Mouse (Mus musculus) adrenal gland (tissue): Measurements from ENCODE around the gene St7.
"Not testable (repeated sequence)": the region's sequence is repeated elsewhere in the genome, so short reads cannot be mapped to it uniquely, and the experiment has no call there.

ENCODE experiments used
- intact Hi-C: fragments of 180-260 bp; cut with DNase I; formaldehyde crosslinking; loops from one replicate; pipeline ENCODE4 v1.15.1; 2025
- long read RNA-seq, 2 experiments: library from polyadenylated mRNA; unstranded; transcript quantifications; one replicate each; pipeline ENCODE4 v2.0.0; 2020; ENCODE audit warnings: borderline replicate concordance in 1 of 2; ENCODE audit not compliant: insufficient replicate concordance in 1 of 2

Gene St7
- long read RNA-seq, experiment 1, transcript St7-202 (15 exons, 2,046 nt): major isoform, 9 of 18 reads
- long read RNA-seq, experiment 1, partial matches to known transcripts: 5 of 18 reads
- long read RNA-seq, experiment 1, other reads (novel, unspliced or antisense): 2 of 18 reads
- long read RNA-seq, experiment 2, transcript St7-202 (15 exons, 2,046 nt): major isoform, 14 of 19 reads
- long read RNA-seq, experiment 2, partial matches to known transcripts: 3 of 19 reads
- long read RNA-seq, experiment 2, other reads (novel, unspliced or antisense): 2 of 19 reads

DNA sequence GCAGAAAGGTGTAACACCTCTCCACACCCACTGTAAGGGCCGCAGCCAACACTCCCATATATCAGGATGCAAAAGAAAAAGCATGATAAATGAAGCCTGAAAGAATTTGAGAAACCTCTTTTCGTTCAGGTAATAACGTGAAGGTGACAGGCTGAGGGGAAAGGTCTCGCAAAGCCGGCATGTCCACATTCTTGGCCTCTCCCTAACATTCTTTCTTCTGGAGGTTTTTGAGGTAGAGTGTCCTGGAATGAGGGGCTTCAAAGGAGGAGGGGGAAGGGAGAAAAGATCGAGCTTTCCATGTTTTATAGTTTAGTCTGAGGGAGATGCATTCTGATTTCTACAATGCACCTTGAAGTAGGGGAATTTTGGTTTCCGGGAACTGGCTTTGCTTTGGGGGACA lies at the start of gene St7:
Gene St7 (plus strand): TSS at position 287 of the 400 bp plus-strand sequence.
- intact Hi-C loops: no loop called here

DNA sequence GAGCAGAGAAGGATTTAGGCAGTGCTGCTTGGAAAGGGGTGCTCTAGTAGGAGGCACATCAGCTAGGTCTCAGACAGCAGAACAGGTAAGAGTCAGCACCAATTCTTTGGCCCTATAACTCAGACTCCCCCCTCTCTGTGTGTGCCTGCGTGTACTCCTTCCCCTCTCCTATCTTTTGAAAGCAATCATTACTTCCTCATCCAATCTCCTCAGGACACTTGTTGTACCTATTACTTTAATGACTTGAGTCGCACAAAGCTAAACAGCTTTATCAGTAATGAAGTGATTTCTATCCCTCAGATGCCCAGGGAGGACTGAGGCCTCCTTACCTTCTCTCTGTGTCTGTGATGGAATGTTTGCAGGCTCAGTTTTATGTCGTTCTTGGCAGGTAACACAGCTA lies 46.6 kb upstream of the St7 start:
- intact Hi-C loops: no loop called here

DNA sequence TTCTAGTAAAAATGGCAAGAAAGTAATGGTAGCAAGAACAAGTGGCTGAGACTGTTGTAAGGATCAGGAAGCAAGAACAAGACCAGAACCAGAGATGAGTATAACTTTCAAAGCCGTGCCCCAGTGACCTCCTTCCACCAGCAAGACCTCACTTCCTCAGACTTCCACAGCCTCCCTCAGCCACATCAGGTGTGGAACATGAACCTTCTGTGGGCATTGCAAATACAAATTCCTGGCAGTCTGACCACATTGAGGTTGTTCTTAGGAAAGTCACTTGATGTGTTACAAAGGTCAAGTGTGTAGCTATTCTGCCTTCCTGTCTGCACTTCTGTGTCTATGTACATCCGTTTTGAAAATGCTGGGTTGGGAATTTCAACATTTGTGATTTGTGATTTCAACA lies 40.6 kb upstream of the St7 start:
- intact Hi-C loops: no loop called here

DNA sequence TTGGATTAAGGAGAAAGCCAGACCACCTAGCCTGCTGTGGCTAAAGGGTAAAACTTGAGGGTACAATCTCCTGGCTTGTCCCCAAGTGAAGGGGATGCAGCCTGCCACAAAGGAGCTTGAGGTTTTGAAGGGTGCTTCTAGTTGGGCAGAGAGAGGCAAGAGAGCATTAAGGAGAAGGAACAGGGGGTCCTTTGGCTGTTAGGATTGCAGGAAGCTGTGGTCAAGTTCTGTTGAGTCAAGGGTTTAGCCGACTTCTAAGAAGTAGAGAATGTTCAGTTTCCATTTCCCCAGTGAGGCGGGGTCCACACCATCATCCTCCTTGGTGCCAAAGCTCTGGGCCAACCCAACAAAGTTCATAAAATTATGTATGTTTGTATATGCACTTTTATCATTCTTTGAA lies 37.7 kb upstream of the St7 start:
- intact Hi-C loops: no loop called here

DNA sequence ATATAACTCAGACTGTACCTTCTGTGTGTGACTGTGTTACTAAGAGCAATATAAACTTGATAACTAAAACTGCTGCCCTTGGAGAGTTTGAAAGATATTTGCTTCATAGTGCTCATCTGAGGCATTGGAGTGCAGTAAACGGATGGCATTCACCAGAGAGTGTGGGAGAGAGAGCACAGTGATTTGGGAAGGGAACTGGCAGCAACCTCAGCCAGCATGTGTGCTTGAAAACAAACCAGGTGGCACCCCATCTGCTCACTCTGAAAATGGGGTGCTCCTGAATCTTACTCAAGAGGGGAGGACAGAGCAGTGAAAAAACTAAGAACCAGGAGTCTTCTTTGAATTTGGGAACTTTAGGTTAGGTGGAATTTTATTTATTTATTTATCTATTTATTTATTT lies 35.4 kb upstream of the St7 start:
- intact Hi-C loops: no loop called here

DNA sequence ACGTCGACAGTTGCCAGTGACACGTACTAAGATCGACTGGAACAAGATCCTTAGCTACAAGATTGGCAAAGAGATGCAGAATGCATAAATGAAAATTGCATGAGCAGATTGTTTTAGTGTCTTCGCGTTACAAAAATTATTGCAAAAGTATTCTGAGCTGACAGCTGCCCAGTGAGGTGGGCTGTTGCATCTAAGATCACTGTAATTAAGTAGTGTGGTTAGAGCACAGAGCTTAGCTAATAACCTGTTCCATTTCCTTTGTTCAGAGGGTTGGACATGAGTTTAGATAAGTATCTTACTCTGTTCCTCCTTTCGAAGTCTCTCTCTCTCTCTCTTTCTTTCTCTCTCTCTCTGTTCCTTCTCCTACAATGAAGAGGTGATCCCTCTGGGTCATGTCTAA lies 27.4 kb upstream of the St7 start:
- intact Hi-C loops: no loop called here

DNA sequence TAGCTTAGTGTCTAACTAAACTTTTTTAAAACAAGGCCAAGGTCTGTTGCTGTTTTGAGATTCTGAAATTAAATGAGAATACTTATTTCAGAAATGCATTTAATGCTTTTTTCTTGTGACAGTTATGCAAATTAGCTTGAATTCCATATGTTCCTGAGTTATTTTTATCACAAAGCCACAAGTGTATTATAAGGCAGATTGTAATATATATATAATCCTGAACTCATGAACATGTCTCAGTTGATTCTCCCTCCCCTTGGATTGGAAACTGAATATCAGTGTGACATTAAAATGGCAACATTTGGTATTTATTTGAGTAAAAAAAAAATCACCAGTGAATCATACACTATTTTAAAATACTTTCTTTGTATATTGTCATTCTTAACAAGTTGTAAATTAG lies 26.7 kb upstream of the St7 start:
- intact Hi-C loops: no loop called here

DNA sequence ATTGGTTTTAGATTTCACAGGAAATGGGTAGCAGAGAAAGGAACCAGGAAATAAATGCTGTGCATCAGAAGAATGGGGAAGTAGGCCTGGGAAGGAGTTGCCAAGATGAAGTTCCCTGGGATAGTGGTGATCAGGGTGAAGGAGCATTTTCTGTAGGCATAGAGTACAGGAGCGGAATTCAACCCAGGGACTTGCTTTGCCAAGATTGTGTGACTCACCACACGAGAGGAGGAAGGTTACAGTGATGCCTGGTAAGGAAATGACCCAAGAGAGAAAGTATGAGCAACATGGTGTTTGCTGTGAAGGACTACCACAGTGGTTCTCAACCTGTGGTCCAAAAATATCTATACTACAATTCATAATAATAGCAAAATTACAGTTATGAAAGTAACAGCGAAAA lies 24.9 kb upstream of the St7 start:
- intact Hi-C loops: no loop called here

DNA sequence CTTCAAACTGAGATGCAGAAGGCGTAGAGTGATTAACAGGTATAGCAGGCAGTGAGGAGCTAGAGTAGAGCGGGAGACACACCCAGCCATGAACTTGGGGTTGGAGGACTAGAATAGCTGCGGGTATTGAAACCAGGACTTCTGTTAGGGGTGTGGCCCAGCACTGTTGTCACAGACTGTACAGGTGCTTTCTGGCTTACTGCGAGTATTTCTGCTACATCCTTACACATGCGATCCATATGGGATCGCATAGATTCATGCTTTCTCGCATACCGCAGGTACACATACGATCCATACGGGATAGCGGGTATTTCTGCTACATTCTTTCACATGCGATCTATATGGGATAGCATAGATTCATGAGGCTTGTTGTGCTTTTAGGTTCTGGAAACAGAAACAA lies 24.4 kb upstream of the St7 start:
- intact Hi-C loops: no loop called here

DNA sequence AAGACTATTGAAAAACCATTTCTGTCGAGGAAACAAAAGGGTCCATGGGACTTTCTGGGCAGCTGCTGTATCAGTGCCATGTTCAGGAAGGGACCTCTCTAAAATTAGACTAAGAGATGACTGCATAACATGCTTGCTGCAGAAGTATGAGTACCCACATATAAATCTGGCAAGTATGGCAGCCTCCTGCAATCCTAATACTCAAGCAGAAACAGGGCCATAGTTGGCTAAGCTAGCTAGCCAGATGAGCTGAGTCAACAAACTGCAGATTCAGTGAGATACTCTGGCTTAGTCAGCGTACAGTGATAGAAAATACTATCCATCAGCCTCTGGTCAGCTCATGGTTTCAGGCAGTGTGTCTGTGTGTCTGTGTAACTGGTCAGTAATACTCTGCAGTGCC lies 22.9 kb upstream of the St7 start:
- intact Hi-C loops: no loop called here

DNA sequence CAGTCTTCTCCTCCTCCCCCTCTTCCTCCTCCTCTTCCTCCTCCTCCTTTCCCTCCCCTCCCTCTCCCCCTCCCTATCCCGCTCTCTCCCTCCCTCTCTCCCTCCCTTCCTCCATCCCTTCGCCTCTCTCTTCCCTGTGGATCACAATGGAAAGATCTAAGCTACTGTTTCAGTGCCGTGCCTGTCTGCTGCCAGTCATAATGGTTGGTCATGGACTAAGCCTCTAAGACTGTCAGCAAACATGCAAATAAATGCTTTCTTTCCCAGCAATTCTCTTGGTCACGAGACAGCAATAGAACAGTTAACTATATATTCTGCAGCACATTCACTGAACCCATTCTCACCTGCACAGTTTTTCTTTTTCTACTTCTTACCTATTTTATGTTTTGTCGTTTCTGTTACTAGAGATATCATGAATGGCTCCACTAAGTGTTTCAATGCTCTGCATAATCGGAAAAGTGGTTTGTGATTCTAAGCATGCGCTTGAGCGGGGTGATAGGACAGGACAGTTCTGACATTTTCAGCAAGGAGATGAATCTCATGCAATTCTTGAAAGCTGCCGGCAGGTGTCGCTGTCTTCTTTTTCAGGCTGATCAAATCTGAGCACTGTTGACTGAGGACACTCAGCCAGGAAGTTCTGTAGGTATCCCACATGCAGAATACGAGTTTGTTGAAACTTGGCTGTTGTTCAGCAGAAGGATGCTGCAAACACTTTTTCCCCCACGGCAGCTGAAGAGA lies 17.5 kb upstream of the St7 start:
- intact Hi-C loops: loop anchor here (5.0 kb wide), 2 partner anchors 157 to 397 kb away; no protein-coding TSS in a partner anchor

DNA sequence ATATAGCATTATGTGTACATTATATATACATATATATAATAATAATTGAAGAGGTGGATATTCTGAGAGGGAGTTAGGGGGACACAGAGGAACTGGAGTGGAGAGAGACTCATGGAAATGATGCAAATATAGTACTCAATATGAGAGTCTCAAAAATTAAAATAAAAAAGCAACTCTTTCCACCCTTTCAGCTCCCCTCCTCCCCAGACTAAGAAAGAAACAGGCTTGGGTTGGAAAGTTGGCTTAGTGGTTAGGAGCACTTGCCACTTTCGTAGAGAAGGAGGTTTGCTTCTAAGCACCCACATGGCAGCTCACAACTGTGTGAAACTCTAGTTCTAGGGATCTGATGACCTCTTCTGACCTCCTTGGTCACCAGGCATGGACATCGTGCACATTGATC lies 15.7 kb upstream of the St7 start:
- intact Hi-C loops: loop anchor here (5.0 kb wide), 2 partner anchors 155 to 395 kb away; no protein-coding TSS in a partner anchor

DNA sequence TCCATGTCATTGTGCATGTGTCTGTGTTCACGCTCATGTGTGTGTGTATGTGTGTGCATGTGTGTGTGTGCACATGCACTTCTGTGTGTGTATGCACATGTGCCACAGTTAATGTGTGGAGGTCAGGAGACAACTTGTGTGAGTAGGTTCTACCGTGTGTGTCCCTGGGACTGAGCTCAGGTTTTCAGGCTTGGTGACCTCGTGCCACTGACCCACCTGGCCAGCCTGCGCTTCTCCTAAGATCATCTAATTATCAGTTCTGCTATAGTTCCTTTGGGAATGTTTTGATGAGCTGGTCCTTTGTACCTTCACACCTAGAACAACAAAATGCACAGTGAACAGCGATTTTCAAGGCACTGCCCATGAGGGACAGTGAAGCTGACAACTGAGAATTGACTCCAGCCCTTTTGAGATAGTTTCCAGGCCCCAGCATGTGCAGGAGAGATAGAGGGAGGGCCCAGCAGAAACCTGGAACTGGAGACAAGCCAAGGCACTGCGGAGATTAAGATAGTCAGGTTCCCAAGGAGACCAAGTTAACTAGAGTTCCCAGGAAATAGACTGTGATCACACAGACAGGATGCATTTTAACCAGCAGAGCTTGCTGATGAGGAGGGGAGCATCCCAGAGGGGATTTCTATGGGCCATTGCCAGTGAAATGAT lies 12.3 kb upstream of the St7 start:
- intact Hi-C loops: no loop called here

DNA sequence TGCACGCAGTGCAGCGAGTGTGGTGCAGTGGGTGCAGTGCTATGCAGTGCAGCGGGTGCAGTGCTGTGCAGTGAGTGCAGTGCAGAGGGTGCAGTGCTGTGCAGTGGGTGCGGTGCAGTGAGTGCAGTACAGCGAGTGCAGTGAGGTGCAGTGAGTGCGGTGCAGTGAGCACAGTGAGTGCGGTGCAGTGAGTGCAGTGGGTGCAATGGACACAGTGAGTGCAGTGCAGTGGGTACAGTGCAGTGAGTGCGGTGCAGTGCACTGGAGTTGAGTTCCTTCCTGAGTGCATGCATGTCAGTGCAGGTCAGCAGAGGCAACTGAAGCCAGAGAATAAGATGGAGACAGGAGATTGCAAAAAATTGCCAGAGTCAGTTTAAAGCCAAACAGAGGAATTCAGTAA lies 10.9 kb upstream of the St7 start:
- intact Hi-C loops: no loop called here

DNA sequence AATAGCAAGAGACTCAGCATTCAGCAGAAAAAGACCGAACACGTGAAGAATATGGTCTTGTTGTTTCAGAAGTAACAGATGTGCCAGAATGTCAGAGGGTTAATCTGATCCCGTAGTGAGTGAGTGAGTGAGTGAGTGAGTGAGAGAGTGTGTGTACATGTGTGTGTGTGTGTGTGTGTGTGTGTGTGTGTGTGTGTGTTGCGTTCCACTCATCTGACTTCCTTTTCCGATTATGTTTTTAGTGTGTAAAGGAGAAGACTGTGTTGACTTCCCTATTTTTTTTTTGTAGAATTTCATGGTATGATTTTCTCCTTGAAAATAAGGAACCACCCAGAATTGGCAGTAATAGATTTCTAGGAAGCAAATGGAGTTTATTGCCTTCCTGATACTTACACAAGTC lies 4.1 kb upstream of the St7 start:
- intact Hi-C loops: no loop called here

DNA sequence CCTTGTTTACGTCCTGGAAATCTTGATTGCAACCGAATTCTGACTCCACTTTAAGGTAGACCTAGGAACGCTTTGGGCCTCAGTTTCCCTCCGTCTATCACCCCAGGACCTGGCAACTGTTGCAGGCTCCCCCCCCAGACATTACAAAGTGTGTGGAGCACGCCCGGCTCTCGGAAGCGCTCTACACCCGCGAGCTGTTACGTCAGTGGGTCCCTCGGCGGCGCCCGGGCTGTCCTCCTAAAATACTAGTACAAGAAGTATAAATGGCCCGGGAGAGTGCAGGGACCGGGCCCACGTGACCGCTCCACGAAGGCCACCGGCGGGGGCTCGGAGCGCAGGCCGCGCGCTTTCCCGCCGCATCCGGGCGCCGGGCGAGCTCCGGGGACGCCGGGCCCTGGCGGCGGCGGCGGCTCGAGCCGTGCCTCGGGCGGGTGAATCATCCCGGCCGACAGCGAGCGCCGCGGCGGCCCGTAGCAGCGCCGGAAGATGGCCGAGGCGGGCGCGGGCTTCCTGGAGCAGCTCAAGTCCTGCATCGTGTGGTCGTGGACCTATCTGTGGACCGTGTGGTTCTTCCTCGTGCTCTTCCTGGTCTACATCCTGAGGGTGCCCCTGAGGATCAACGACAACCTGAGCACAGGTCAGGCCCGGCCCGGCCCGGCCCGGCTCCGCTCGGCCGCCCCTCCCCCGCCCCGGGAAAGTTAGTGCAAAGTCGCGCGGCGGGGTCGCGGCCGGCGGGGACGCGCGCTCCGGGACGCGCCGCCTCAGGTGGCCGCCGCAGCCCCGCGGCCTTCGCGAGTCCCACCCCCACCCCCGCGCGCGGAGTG lies 1.2 kb downstream of the St7 start:
- intact Hi-C loops: no loop called here

DNA sequence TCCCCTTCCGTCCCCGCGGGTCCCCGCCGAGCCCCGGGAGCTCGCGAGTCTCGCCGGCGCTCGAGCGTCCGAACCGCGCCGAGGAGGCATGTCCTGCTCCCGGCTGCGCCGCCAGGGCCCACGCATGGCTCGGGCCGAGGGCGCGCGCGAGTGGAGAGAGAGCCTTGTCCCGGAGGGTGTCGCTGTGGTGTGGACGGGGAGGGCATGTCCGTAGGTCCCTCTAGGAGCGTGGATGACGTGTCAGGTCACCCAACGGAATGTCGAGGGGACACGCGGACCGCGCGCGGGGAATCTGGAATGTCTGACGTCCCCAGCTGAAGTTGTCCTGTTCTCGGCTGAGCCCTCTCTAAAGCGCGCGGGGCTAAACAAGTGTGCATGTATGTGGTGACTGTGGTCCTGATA lies 1.8 kb downstream of the St7 start:
- intact Hi-C loops: no loop called here

DNA sequence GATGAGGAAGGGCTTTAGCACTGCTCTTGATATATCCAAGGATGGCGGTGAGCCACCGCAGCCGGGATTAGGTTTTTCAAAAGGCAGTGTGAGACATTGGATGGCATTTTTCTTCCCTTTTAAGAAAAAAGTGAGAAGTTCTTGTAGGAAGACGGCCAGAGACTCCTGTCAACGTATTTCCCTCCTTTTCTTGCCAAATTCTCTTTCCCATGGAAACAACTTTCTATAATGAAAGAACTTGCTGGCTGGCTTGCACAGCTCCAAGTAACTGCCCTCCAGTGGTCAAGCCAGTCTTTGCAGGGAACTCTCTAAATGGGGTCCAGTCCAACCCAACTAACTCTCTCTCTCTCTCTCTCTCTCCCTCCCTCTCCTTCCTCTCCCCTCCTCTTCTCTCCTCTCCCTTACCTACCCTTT lies 3.6 kb downstream of the St7 start:
- intact Hi-C loops: loop anchor here (5.0 kb wide), 1 partner anchor 34 kb away; no protein-coding TSS in a partner anchor

DNA sequence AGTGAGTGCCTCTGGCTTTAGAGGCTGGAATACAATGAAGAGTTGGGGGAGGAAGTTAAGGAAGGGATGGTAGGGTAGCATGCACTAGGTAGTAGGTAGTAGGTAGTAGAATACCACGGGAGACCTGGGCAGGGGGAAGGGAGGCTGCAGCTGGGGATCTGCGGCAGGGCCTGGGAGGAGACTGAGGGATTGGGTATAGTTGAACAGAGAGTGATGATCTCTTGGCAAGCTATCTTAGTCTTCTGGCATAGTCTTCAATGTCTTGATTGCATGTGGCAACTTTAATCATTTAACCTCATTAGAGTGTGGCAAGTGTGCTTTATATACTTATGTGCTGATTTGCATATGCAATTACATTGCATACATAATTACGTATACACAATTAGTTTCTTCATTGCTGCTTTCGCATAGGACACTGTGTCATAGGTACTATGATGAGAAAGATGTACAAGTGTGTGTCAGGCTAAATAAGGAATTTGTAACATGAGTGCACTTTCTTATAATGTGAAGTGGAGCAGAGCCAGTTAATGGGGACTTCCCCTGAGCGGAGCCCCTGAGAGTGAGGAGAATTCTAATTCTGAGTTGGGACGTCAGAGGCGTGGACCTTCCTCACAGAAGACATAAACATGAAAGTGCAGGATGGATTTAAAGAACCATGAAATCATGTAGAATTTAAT lies 8.3 kb downstream of the St7 start:
- intact Hi-C loops: no loop called here

DNA sequence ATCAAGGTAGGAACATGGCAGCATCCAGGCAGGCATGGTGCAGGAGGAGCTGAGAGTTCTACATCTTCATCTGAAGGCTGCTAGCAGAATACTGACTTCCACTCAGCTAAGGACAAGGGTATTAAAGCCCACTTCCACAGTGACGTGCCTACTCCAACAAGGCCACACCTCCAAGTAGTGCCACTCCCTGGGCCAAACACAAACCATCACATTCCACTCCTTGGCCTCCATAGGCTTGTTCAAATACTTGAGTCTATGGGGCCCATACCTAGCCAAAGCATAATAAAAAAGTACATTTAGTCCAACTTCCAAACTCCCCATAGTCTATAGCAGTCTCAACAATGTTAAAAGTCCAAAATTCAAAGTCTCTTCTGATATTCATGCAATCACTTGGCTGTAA lies 11.3 kb downstream of the St7 start:
- intact Hi-C loops: not testable (repeated sequence)

DNA sequence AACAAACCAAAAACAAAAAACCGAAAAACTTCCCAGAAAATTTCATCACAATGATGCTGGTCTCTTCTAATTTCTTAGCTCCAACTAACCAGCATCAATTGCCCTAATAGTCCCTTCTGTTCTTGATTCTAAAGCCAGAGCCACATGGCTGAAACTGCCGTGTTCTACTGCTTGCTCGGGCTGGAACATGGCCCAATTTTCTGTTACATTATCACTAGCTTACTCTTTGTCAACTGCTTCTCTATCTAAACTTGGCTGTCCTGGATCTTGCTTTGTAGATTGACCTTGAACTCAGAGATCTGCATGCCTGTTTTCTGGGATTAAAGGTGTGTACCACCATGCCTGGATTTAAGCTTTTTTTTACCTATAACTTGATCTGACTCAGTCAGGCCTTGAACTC lies 13.2 kb downstream of the St7 start:
- intact Hi-C loops: no loop called here
